Mouse (Mus musculus) hindbrain, embryonic 13.5 days (tissue): Measurements from ENCODE around the gene Zfp692. TPM values are rescaled to one million over a fixed set of nuclear protein-coding genes. Genes with fewer than 3 reads are reported as not detected.

Source experiments
- polyA plus RNA-seq: library from polyadenylated mRNA; unstranded; fragments of >200 nt; fragmentation: Nextera tagmentation; extraction: Ambion mirVana; gene quantifications from 2 replicates; pipeline ENCODE4 v1.2.1, GENCODE M21; 2015

Zfp692 gene
- polyA plus RNA-seq, 1 experiment from 2014 or later, result 26.7 TPM

Other genes starting within 250 kb of the Zfp692 start
- 0.12 TPM in 1 of 2 replicates, not detected in the other for gene Gm12248, start 213.9 kb upstream of the Zfp692 start, polyA plus RNA-seq
- 114 and 117 TPM in 2 replicates for gene Cnot8, start 202.9 kb upstream of the Zfp692 start, polyA plus RNA-seq
- 13.6 and 17.0 TPM in 2 replicates for gene Gemin5, start 138.5 kb upstream of the Zfp692 start, polyA plus RNA-seq
- 104 and 108 TPM in 2 replicates for gene Mrpl22, start 135.4 kb upstream of the Zfp692 start, polyA plus RNA-seq
- gene Igtp, start 107.5 kb upstream of the Zfp692 start, polyA plus RNA-seq, result 1.6 and 1.7 TPM in 2 replicates
- 0.75 and 0.99 TPM in 2 replicates for gene Irgm2, start 107.5 kb upstream of the Zfp692 start, polyA plus RNA-seq
- gene 4930438A08Rik, start 32.3 kb upstream of the Zfp692 start, polyA plus RNA-seq, result 0.08 TPM in 1 of 2 replicates, not detected in the other
- gene Zfp672, start 23.3 kb downstream of the Zfp692 start, polyA plus RNA-seq, result 38.4 and 40.2 TPM in 2 replicates
- gene Sh3bp5l, start 23.7 kb downstream of the Zfp692 start, polyA plus RNA-seq, result 48.5 and 49.9 TPM in 2 replicates
- gene Lypd8, start 72.0 kb downstream of the Zfp692 start, polyA plus RNA-seq, result not detected in 2 replicates
- not detected in 2 replicates for gene 1810065E05Rik, start 114.0 kb downstream of the Zfp692 start, polyA plus RNA-seq
- gene Gm12253, start 125.5 kb downstream of the Zfp692 start, polyA plus RNA-seq, result not detected in 2 replicates
- not detected in 2 replicates for gene Lypd9, start 145.9 kb downstream of the Zfp692 start, polyA plus RNA-seq
- gene Olfr30, start 155.2 kb downstream of the Zfp692 start, polyA plus RNA-seq, result not detected in 2 replicates
- gene Olfr332, start 185.5 kb downstream of the Zfp692 start, polyA plus RNA-seq, result not detected in 2 replicates
- gene Olfr331, start 195.5 kb downstream of the Zfp692 start, polyA plus RNA-seq, result not detected in 2 replicates
- not detected in 2 replicates for gene Olfr330, start 227.8 kb downstream of the Zfp692 start, polyA plus RNA-seq
- not detected in 2 replicates for gene Olfr329-ps, start 239.4 kb downstream of the Zfp692 start, polyA plus RNA-seq
- gene Olfr328, start 248.6 kb downstream of the Zfp692 start, polyA plus RNA-seq, result 0.09 TPM in 1 of 2 replicates, not detected in the other